Mouse (Mus musculus): Measurements from ENCODE around the gene Cacna1c. TPM values are rescaled to one million over a fixed set of nuclear protein-coding genes. Genes with fewer than 3 reads are reported as not detected.

The Cacna1c gene
- polyA plus RNA-seq, 1 experiment from 2014 or later, result 0.30 TPM

GRCm38 (mm10) chr6:118812556-118812955 is 383.7 kb downstream of the Cacna1c start:
- Histone ChIP-seq H3K27me3 (ENCODE audit: control insufficient read depth, insufficient read depth, low read depth, low read length) (no peaks in the 10 kb centered on the region), H3K4me2 (ENCODE audit: low read depth, low read length) (no peak overlapping the region), H3K9ac (ENCODE audit: low read depth, low read length) (no peak overlapping the region), H3K9me3 (replicated peaks; ENCODE audit: control insufficient read depth, low read length) (no peaks in the 10 kb centered on the region), H3K36me3 (ENCODE audit: control insufficient read depth, insufficient read depth) (no peaks in the 10 kb centered on the region), H3K4me3 (ENCODE audit: low read depth, low read length) (no peak overlapping the region), H3K4me1 (ENCODE audit: control insufficient read depth, low read depth, low read length) (peaks cover 5% of the 10 kb centered on the region), H3K27ac (ENCODE audit: low read length) (no peak overlapping the region)
- ATAC-seq (ENCODE audit: low read depth), result no peak
- 54% methylated on average over 3 of the region's 3 CpGs for WGBS (ENCODE audit: insufficient replicate concordance)

GRCm38 (mm10) chr6:118812007-118812406 is 384.2 kb downstream of the Cacna1c start:
- no peak overlapping the region for H3K27ac ChIP-seq (ENCODE audit: low read length)
- no peaks in the 10 kb centered on the region for H3K9me3 ChIP-seq (replicated peaks; ENCODE audit: control insufficient read depth, low read length)
- no peaks in the 10 kb centered on the region for H3K36me3 ChIP-seq (ENCODE audit: control insufficient read depth, insufficient read depth)
- 58% methylated on average over 4 of the region's 4 CpGs for WGBS (ENCODE audit: insufficient replicate concordance)
- ATAC-seq (ENCODE audit: low read depth), result no peak
- H3K9ac ChIP-seq (ENCODE audit: low read depth, low read length), result no peak overlapping the region
- no peak overlapping the region for H3K4me3 ChIP-seq (ENCODE audit: low read depth, low read length)
- peaks cover 5% of the 10 kb centered on the region for H3K4me1 ChIP-seq (ENCODE audit: control insufficient read depth, low read depth, low read length)
- no peak overlapping the region for H3K4me2 ChIP-seq (ENCODE audit: low read depth, low read length)
- no peaks in the 10 kb centered on the region for H3K27me3 ChIP-seq (ENCODE audit: control insufficient read depth, insufficient read depth, low read depth, low read length)

- H3K36me3 ChIP-seq (ENCODE audit: control insufficient read depth, insufficient read depth), result no peaks in the 10 kb centered on the region
- H3K4me3 ChIP-seq (ENCODE audit: low read depth, low read length), result no peak overlapping the region
- no peak overlapping the region for H3K27ac ChIP-seq (ENCODE audit: low read length)
- no peaks in the 10 kb centered on the region for H3K27me3 ChIP-seq (ENCODE audit: control insufficient read depth, insufficient read depth, low read depth, low read length)
- no peaks in the 10 kb centered on the region for H3K9me3 ChIP-seq (replicated peaks; ENCODE audit: control insufficient read depth, low read length)
- 21% methylated on average over 1 of the region's 1 CpGs for WGBS (ENCODE audit: insufficient replicate concordance)
- H3K9ac ChIP-seq (ENCODE audit: low read depth, low read length), result no peak overlapping the region
- no peak for ATAC-seq (ENCODE audit: low read depth)
- no peak overlapping the region for H3K4me2 ChIP-seq (ENCODE audit: low read depth, low read length)
- peaks cover 5% of the 10 kb centered on the region for H3K4me1 ChIP-seq (ENCODE audit: control insufficient read depth, low read depth, low read length)
Observed at GRCm38 (mm10) chr6:118810834-118811233, 385.4 kb downstream of the Cacna1c start.

- Histone ChIP-seq H3K9me3 (replicated peaks; ENCODE audit: control insufficient read depth, low read length) (no peaks in the 10 kb centered on the region), H3K4me3 (ENCODE audit: low read depth, low read length) (no peak overlapping the region), H3K4me2 (ENCODE audit: low read depth, low read length) (no peak overlapping the region), H3K27ac (ENCODE audit: low read length) (no peak overlapping the region), H3K4me1 (ENCODE audit: control insufficient read depth, low read depth, low read length) (peaks cover 5% of the 10 kb centered on the region), H3K36me3 (ENCODE audit: control insufficient read depth, insufficient read depth) (no peaks in the 10 kb centered on the region), H3K27me3 (ENCODE audit: control insufficient read depth, insufficient read depth, low read depth, low read length) (no peaks in the 10 kb centered on the region), H3K9ac (ENCODE audit: low read depth, low read length) (no peak overlapping the region)
- no peak for ATAC-seq (ENCODE audit: low read depth)
- WGBS (ENCODE audit: insufficient replicate concordance), result 61% methylated on average over 4 of the region's 4 CpGs
Observed at GRCm38 (mm10) chr6:118805139-118805538, 391.1 kb downstream of the Cacna1c start.

GRCm38 (mm10) chr6:118802286-118802685 is 393.9 kb downstream of the Cacna1c start:
- Histone ChIP-seq H3K27ac (ENCODE audit: low read length) (no peak overlapping the region), H3K4me3 (ENCODE audit: low read depth, low read length) (no peak overlapping the region), H3K4me1 (ENCODE audit: control insufficient read depth, low read depth, low read length) (no peaks in the 10 kb centered on the region), H3K36me3 (ENCODE audit: control insufficient read depth, insufficient read depth) (no peaks in the 10 kb centered on the region), H3K4me2 (ENCODE audit: low read depth, low read length) (no peak overlapping the region), H3K9ac (ENCODE audit: low read depth, low read length) (no peak overlapping the region), H3K9me3 (replicated peaks; ENCODE audit: control insufficient read depth, low read length) (no peaks in the 10 kb centered on the region), H3K27me3 (ENCODE audit: control insufficient read depth, insufficient read depth, low read depth, low read length) (no peaks in the 10 kb centered on the region)
- ATAC-seq (ENCODE audit: low read depth), result no peak
- 60% methylated on average over 11 of the region's 11 CpGs for WGBS (ENCODE audit: insufficient replicate concordance)

- no peaks in the 10 kb centered on the region for H3K9me3 ChIP-seq (replicated peaks; ENCODE audit: control insufficient read depth, low read length)
- H3K27me3 ChIP-seq (ENCODE audit: control insufficient read depth, insufficient read depth, low read depth, low read length), result no peaks in the 10 kb centered on the region
- H3K4me2 ChIP-seq (ENCODE audit: low read depth, low read length), result no peak overlapping the region
- no peaks in the 10 kb centered on the region for H3K4me1 ChIP-seq (ENCODE audit: control insufficient read depth, low read depth, low read length)
- no peak for ATAC-seq (ENCODE audit: low read depth)
- no peaks in the 10 kb centered on the region for H3K36me3 ChIP-seq (ENCODE audit: control insufficient read depth, insufficient read depth)
- WGBS (ENCODE audit: insufficient replicate concordance), result 77% methylated on average over 4 of the region's 4 CpGs
- no peak overlapping the region for H3K4me3 ChIP-seq (ENCODE audit: low read depth, low read length)
- no peak overlapping the region for H3K27ac ChIP-seq (ENCODE audit: low read length)
- H3K9ac ChIP-seq (ENCODE audit: low read depth, low read length), result no peak overlapping the region
Observed at GRCm38 (mm10) chr6:118796393-118796792, 399.8 kb downstream of the Cacna1c start.

GRCm38 (mm10) chr6:118795716-118796115 is 400.5 kb downstream of the Cacna1c start:
- Histone ChIP-seq H3K27ac (ENCODE audit: low read length) (no peak overlapping the region), H3K4me2 (ENCODE audit: low read depth, low read length) (no peak overlapping the region), H3K9me3 (replicated peaks; ENCODE audit: control insufficient read depth, low read length) (no peaks in the 10 kb centered on the region), H3K4me1 (ENCODE audit: control insufficient read depth, low read depth, low read length) (no peaks in the 10 kb centered on the region), H3K36me3 (ENCODE audit: control insufficient read depth, insufficient read depth) (no peaks in the 10 kb centered on the region), H3K27me3 (ENCODE audit: control insufficient read depth, insufficient read depth, low read depth, low read length) (no peaks in the 10 kb centered on the region), H3K9ac (ENCODE audit: low read depth, low read length) (no peak overlapping the region), H3K4me3 (ENCODE audit: low read depth, low read length) (no peak overlapping the region)
- ATAC-seq (ENCODE audit: low read depth), result no peak

- 50% methylated on average over 5 of the region's 5 CpGs for WGBS (ENCODE audit: insufficient replicate concordance)
- Histone ChIP-seq H3K4me1 (ENCODE audit: control insufficient read depth, low read depth, low read length) (no peaks in the 10 kb centered on the region), H3K4me2 (ENCODE audit: low read depth, low read length) (no peak overlapping the region), H3K9me3 (replicated peaks; ENCODE audit: control insufficient read depth, low read length) (no peaks in the 10 kb centered on the region), H3K27ac (ENCODE audit: low read length) (no peak overlapping the region), H3K9ac (ENCODE audit: low read depth, low read length) (no peak overlapping the region), H3K4me3 (ENCODE audit: low read depth, low read length) (no peak overlapping the region), H3K36me3 (ENCODE audit: control insufficient read depth, insufficient read depth) (no peaks in the 10 kb centered on the region), H3K27me3 (ENCODE audit: control insufficient read depth, insufficient read depth, low read depth, low read length) (no peaks in the 10 kb centered on the region)
- ATAC-seq (ENCODE audit: low read depth), result no peak
Observed at GRCm38 (mm10) chr6:118791921-118792368, 404.3 kb downstream of the Cacna1c start.

GRCm38 (mm10) chr6:118787933-118788332 is 408.3 kb downstream of the Cacna1c start:
- H3K27me3 ChIP-seq (ENCODE audit: control insufficient read depth, insufficient read depth, low read depth, low read length), result no peaks in the 10 kb centered on the region
- 62% methylated on average over 3 of the region's 3 CpGs for WGBS (ENCODE audit: insufficient replicate concordance)
- no peaks in the 10 kb centered on the region for H3K9me3 ChIP-seq (replicated peaks; ENCODE audit: control insufficient read depth, low read length)
- H3K9ac ChIP-seq (ENCODE audit: low read depth, low read length), result no peak overlapping the region
- H3K4me2 ChIP-seq (ENCODE audit: low read depth, low read length), result no peak overlapping the region
- no peak overlapping the region for H3K4me3 ChIP-seq (ENCODE audit: low read depth, low read length)
- no peaks in the 10 kb centered on the region for H3K4me1 ChIP-seq (ENCODE audit: control insufficient read depth, low read depth, low read length)
- H3K36me3 ChIP-seq (ENCODE audit: control insufficient read depth, insufficient read depth), result no peaks in the 10 kb centered on the region
- H3K27ac ChIP-seq (ENCODE audit: low read length), result no peak overlapping the region
- no peak for ATAC-seq (ENCODE audit: low read depth)

Data from liver, embryonic 16.5 days (tissue).